Mouse (Mus musculus) layer of hippocampus, adult 9-10 months (tissue): ENCODE measurements around the gene Zfpm1.

Source experiments
- DNase-seq: peaks from one replicate; pipeline ENCODE4 v3.0.0; 2022; ENCODE audit warnings: low spot score

Gene Zfpm1

GRCm38 (mm10) chr8:122282035-122282358 lies at the start of gene Zfpm1:
Gene Zfpm1 (plus strand): TSS chr8:122282141.
- no peak for DNase-seq

- DNase-seq, result no peak
Measured at GRCm38 (mm10) chr8:122234055-122234454, 47.9 kb upstream of the Zfpm1 start.

- DNase-seq, result no peak
Measured at GRCm38 (mm10) chr8:122236521-122236920, 45.4 kb upstream of the Zfpm1 start.

GRCm38 (mm10) chr8:122238225-122238624 lies 43.7 kb upstream of the Zfpm1 start:
- no peak for DNase-seq

GRCm38 (mm10) chr8:122238731-122239130 lies 43.2 kb upstream of the Zfpm1 start:
- no peak for DNase-seq

GRCm38 (mm10) chr8:122240241-122241026 lies 41.5 kb upstream of the Zfpm1 start:
- DNase-seq, result no peak

GRCm38 (mm10) chr8:122243310-122243709 lies 38.6 kb upstream of the Zfpm1 start:
- no peak for DNase-seq

- DNase-seq, result no peak
Measured at GRCm38 (mm10) chr8:122245161-122245560, 36.8 kb upstream of the Zfpm1 start.

GRCm38 (mm10) chr8:122246257-122247211 lies 35.4 kb upstream of the Zfpm1 start:
- DNase-seq, result no peak

- no peak for DNase-seq
Measured at GRCm38 (mm10) chr8:122251739-122252138, 30.2 kb upstream of the Zfpm1 start.

- DNase-seq, result no peak
Measured at GRCm38 (mm10) chr8:122252366-122252765, 29.6 kb upstream of the Zfpm1 start.

GRCm38 (mm10) chr8:122259351-122259750 lies 22.6 kb upstream of the Zfpm1 start:
- DNase-seq, result no peak

GRCm38 (mm10) chr8:122260755-122261154 lies 21.2 kb upstream of the Zfpm1 start:
- no peak for DNase-seq

GRCm38 (mm10) chr8:122262835-122263234 lies 19.1 kb upstream of the Zfpm1 start:
- no peak for DNase-seq

GRCm38 (mm10) chr8:122264243-122264642 lies 17.7 kb upstream of the Zfpm1 start:
- DNase-seq, result no peak

- DNase-seq, result no peak
Measured at GRCm38 (mm10) chr8:122265522-122265921, 16.4 kb upstream of the Zfpm1 start.

- DNase-seq, result no peak
Measured at GRCm38 (mm10) chr8:122266867-122267266, 15.1 kb upstream of the Zfpm1 start.

GRCm38 (mm10) chr8:122268861-122269260 lies 13.1 kb upstream of the Zfpm1 start:
- no peak for DNase-seq

GRCm38 (mm10) chr8:122269404-122269803 lies 12.5 kb upstream of the Zfpm1 start:
- DNase-seq, result no peak

GRCm38 (mm10) chr8:122270555-122270954 lies 11.4 kb upstream of the Zfpm1 start:
- DNase-seq, result no peak

GRCm38 (mm10) chr8:122273152-122273551 lies 8.8 kb upstream of the Zfpm1 start:
- no peak for DNase-seq

- DNase-seq, result no peak
Measured at GRCm38 (mm10) chr8:122273826-122274225, 8.1 kb upstream of the Zfpm1 start.
